Mouse (Mus musculus) C2C12 (cell line): ENCODE measurements at regions not wholly inside any gene's neighbourhood (a gene's known extent, or its start where the extent isn't known, plus 50 kb on each side); places are given as distances from the start of the nearest gene placed in this dataset.

Source experiments
- H3K27me3 ChIP-seq: one replicate; pipeline ENCODE4 v1.6.1; 2011; ENCODE audit not compliant: control insufficient read depth, insufficient read depth, insufficient read length
- H3K36me3 ChIP-seq: one replicate; pipeline ENCODE4 v1.6.1; 2011; ENCODE audit not compliant: control insufficient read depth, insufficient read depth
- H3K4me3 ChIP-seq: one replicate; pipeline ENCODE4 v1.5.1; 2011; ENCODE audit warnings: mild to moderate bottlenecking, control low read depth; ENCODE audit not compliant: poor library complexity, insufficient read depth, severe bottlenecking
- H3K79me2 ChIP-seq: one replicate; pipeline ENCODE4 v1.6.1; 2011; ENCODE audit not compliant: control insufficient read depth, insufficient read depth
- H3K79me3 ChIP-seq: one replicate; pipeline ENCODE4 v1.6.1; 2011; ENCODE audit warnings: low read depth, control low read depth
- H3ac ChIP-seq: one replicate; pipeline ENCODE3; 2011; ENCODE audit warnings: low read depth; ENCODE audit not compliant: control insufficient read depth, insufficient read length
- CEBPB ChIP-seq: IDR thresholded peaks from one replicate; pipeline ENCODE4 v1.6.1; 2011; ENCODE audit warnings: low read depth, mild to moderate bottlenecking, control low read depth, moderate library complexity
- CTCF ChIP-seq: IDR thresholded peaks from one replicate; pipeline ENCODE4 v1.5.1; 2011; ENCODE audit not compliant: control insufficient read depth, insufficient read depth, insufficient read length
- FOSL1 ChIP-seq: IDR thresholded peaks from one replicate; pipeline ENCODE4 v1.8.0; 2011; ENCODE audit warnings: mild to moderate bottlenecking, low read length; ENCODE audit not compliant: poor library complexity, insufficient read depth, severe bottlenecking
- MAX ChIP-seq: IDR thresholded peaks from one replicate; pipeline ENCODE4 v1.6.1; 2011; ENCODE audit warnings: mild to moderate bottlenecking, control low read depth
- MYOD1 ChIP-seq: IDR thresholded peaks from one replicate; pipeline ENCODE4 v1.6.1; 2011; ENCODE audit warnings: low read depth; ENCODE audit not compliant: control insufficient read depth, insufficient read length
- MYOG ChIP-seq: IDR thresholded peaks from one replicate; pipeline ENCODE4 v1.6.1; 2011; ENCODE audit not compliant: control insufficient read depth, insufficient read length; ENCODE audit errors: extremely low read depth
- USF1 ChIP-seq: IDR thresholded peaks from one replicate; pipeline ENCODE4 v1.6.1; 2011; ENCODE audit warnings: low read depth, mild to moderate bottlenecking, control low read depth, moderate library complexity

GRCm38 (mm10) chrX:11631186-11631913 lies 303.7 kb downstream of the H2al1j start:
- no peaks in the 10 kb centered on the region for H3K27me3 ChIP-seq
- no peak overlapping the region for H3K4me3 ChIP-seq
- no peaks in the 10 kb centered on the region for H3K79me3 ChIP-seq
- H3K79me2 ChIP-seq = no peaks in the 10 kb centered on the region
- no peak for TF ChIP-seq MAX
- no peak for TF ChIP-seq MYOG
- no peak for TF ChIP-seq CTCF
- no peak for TF ChIP-seq FOSL1
- no peak for TF ChIP-seq MYOD1
- TF ChIP-seq CEBPB = no peak
- TF ChIP-seq USF1 = no peak
- no peak overlapping the region for H3ac ChIP-seq
- H3K36me3 ChIP-seq = no peaks in the 10 kb centered on the region

GRCm38 (mm10) chrX:11632011-11632410 lies 304.4 kb downstream of the H2al1j start:
- H3K79me2 ChIP-seq = no peaks in the 10 kb centered on the region
- H3K79me3 ChIP-seq = no peaks in the 10 kb centered on the region
- H3K36me3 ChIP-seq = no peaks in the 10 kb centered on the region
- H3ac ChIP-seq = no peak overlapping the region
- H3K4me3 ChIP-seq = no peak overlapping the region
- TF ChIP-seq FOSL1 = no peak
- no peaks in the 10 kb centered on the region for H3K27me3 ChIP-seq

GRCm38 (mm10) chrX:11633823-11634222 lies 306.2 kb downstream of the H2al1j start:
- TF ChIP-seq MYOG (no peak), FOSL1 (no peak), CTCF (peak; percentile 13), USF1 (no peak), CEBPB (no peak)
- Histone ChIP-seq H3K27me3 (no peaks in the 10 kb centered on the region), H3ac (no peak overlapping the region), H3K79me2 (no peaks in the 10 kb centered on the region), H3K4me3 (no peak overlapping the region), H3K36me3 (no peaks in the 10 kb centered on the region), H3K79me3 (no peaks in the 10 kb centered on the region)

- TF ChIP-seq MYOG (no peak), MAX (no peak), FOSL1 (no peak), CTCF (no peak), MYOD1 (no peak), USF1 (no peak), CEBPB (no peak)
- no peak overlapping the region for H3ac ChIP-seq
- no peak overlapping the region for H3K4me3 ChIP-seq
- H3K36me3 ChIP-seq = no peaks in the 10 kb centered on the region
- no peaks in the 10 kb centered on the region for H3K79me3 ChIP-seq
- no peaks in the 10 kb centered on the region for H3K27me3 ChIP-seq
- no peaks in the 10 kb centered on the region for H3K79me2 ChIP-seq
Measured at GRCm38 (mm10) chrX:11644484-11644883, 316.9 kb downstream of the H2al1j start.

- TF ChIP-seq MYOG (no peak), CEBPB (no peak), USF1 (no peak), CTCF (no peak), MAX (no peak), FOSL1 (no peak), MYOD1 (no peak)
Measured at GRCm38 (mm10) chrX:11646681-11647526, 319.3 kb downstream of the H2al1j start.

More at GRCm38 (mm10) chrX:11646681-11647526, 319.3 kb downstream of the H2al1j start:
- no peaks in the 10 kb centered on the region for H3K79me3 ChIP-seq
- no peaks in the 10 kb centered on the region for H3K36me3 ChIP-seq
- H3K4me3 ChIP-seq = no peak overlapping the region
- H3K27me3 ChIP-seq = no peaks in the 10 kb centered on the region
- no peaks in the 10 kb centered on the region for H3K79me2 ChIP-seq
- H3ac ChIP-seq = no peak overlapping the region
